Mouse (Mus musculus) hindbrain, embryonic 13.5 days (tissue): ENCODE measurements around the gene Fus. TPM values are rescaled to one million over a fixed set of nuclear protein-coding genes. Genes with fewer than 3 reads are reported as not detected.

Experiments used
- ATAC-seq: fragments of 200-750 bp; cut with Nextera tagmentation; 2 replicates; pipeline ENCODE4 v1.8.0; 2017; ENCODE audit warnings: moderate TSS enrichment; ENCODE audit not compliant: low FRiP score
- H3K27ac ChIP-seq: fragments of 300-500 bp; sonication (generic); 2 replicates; pipeline ENCODE4 v1.5.1; 2015; ENCODE audit warnings: inconsistent platforms, mild to moderate bottlenecking, moderate library complexity
- H3K27me3 ChIP-seq: fragments of 300-500 bp; sonication (generic); 2 replicates; pipeline ENCODE4 v1.6.1; 2015; ENCODE audit warnings: mild to moderate bottlenecking, inconsistent platforms
- H3K36me3 ChIP-seq: fragments of 300-500 bp; sonication (generic); 2 replicates; pipeline ENCODE4 v1.6.1; 2015; ENCODE audit warnings: mild to moderate bottlenecking, inconsistent platforms
- H3K4me1 ChIP-seq: fragments of 300-500 bp; sonication (generic); replicated peaks from 2 replicates; pipeline ENCODE4 v1.6.1; 2015; ENCODE audit warnings: inconsistent platforms
- H3K4me2 ChIP-seq: fragments of 300-500 bp; sonication (generic); 2 replicates; pipeline ENCODE4 v1.6.1; 2015; ENCODE audit warnings: inconsistent platforms, mild to moderate bottlenecking, moderate library complexity
- H3K4me3 ChIP-seq: fragments of 300-500 bp; sonication (generic); 2 replicates; pipeline ENCODE4 v1.5.1; 2015; ENCODE audit warnings: mild to moderate bottlenecking, inconsistent platforms
- H3K9ac ChIP-seq: fragments of 300-500 bp; sonication (generic); 2 replicates; pipeline ENCODE4 v1.6.1; 2015; ENCODE audit warnings: mild to moderate bottlenecking, inconsistent platforms
- H3K9me3 ChIP-seq: fragments of 300-500 bp; sonication (generic); 2 replicates; pipeline ENCODE4 v1.6.1; 2016; ENCODE audit warnings: inconsistent platforms
- WGBS: fragments of 180-500 bp; shearing (Covaris S2); methylation state at CpG from one replicate; pipeline ENCODE4 v1.1.7; 2015; 5-methylcytosine and 5-hydroxymethylcytosine counted together
- polyA plus RNA-seq: library from polyadenylated mRNA; unstranded; fragments of >200 nt; fragmentation: Nextera tagmentation; extraction: Ambion mirVana; gene quantifications from 2 replicates; pipeline ENCODE4 v1.2.1, GENCODE M21; 2015

The Fus gene
- polyA plus RNA-seq, 1 experiment from 2014 or later: 397 TPM

- Histone ChIP-seq H3K4me3 (no peak overlapping the region), H3K4me1 (no peaks in the 10 kb centered on the region), H3K9ac (no peak overlapping the region), H3K4me2 (no peak overlapping the region), H3K27ac (no peak overlapping the region), H3K36me3 (no peaks in the 10 kb centered on the region), H3K9me3 (no peaks in the 10 kb centered on the region), H3K27me3 (no peaks in the 10 kb centered on the region)
- ATAC-seq: no peak
- 92% methylated on average over 6 of the region's 6 CpGs for WGBS
These were observed 49.4 kb downstream of the Fus start for GRCm38 (mm10) chr7:128016650-128017049.

GRCm38 (mm10) chr7:128018275-128018674, 51.0 kb downstream of the Fus start:
- Histone ChIP-seq H3K4me3 (no peak overlapping the region), H3K9me3 (no peaks in the 10 kb centered on the region), H3K4me2 (no peak overlapping the region), H3K27ac (no peak overlapping the region), H3K27me3 (no peaks in the 10 kb centered on the region), H3K4me1 (no peaks in the 10 kb centered on the region), H3K9ac (no peak overlapping the region), H3K36me3 (no peaks in the 10 kb centered on the region)
- no peak for ATAC-seq
- 89% methylated on average over 3 of the region's 3 CpGs for WGBS

DNA sequence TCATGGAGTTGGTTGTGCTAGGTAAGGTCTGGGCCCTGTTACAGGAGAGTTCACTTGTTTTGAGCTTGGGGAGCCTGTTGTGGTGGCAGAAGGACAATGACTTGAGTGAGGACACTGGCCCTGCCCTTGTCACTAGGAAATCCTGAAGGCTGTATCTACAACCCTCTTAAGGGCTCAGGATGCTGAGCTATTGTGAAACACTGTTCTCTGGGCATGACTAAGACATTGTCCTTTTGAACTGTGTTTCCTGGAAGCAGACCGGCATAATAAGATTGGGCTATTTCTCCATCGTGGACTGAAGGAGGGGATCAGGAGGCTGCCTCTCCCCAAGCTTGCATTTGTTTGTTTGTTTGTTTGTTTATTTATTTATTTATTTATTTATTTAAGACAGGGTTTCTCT, 51.9 kb downstream of the Fus start:
- Histone ChIP-seq H3K36me3 (no peaks in the 10 kb centered on the region), H3K4me3 (no peak overlapping the region), H3K9me3 (no peaks in the 10 kb centered on the region), H3K9ac (no peak overlapping the region), H3K4me1 (no peaks in the 10 kb centered on the region), H3K27ac (no peak overlapping the region), H3K27me3 (no peaks in the 10 kb centered on the region), H3K4me2 (no peak overlapping the region)
- 90% methylated on average over 2 of the region's 2 CpGs for WGBS
- ATAC-seq: no peak

- H3K4me3 ChIP-seq: no peak overlapping the region
- no peak overlapping the region for H3K9ac ChIP-seq
- ATAC-seq: no peak
- H3K36me3 ChIP-seq: no peaks in the 10 kb centered on the region
- H3K4me1 ChIP-seq: no peaks in the 10 kb centered on the region
- no peaks in the 10 kb centered on the region for H3K27me3 ChIP-seq
- WGBS: 66% methylated on average over 8 of the region's 8 CpGs
- H3K4me2 ChIP-seq: no peak overlapping the region
- H3K9me3 ChIP-seq: no peaks in the 10 kb centered on the region
- no peak overlapping the region for H3K27ac ChIP-seq
These were observed 55.7 kb downstream of the Fus start for GRCm38 (mm10) chr7:128022974-128023373.

DNA sequence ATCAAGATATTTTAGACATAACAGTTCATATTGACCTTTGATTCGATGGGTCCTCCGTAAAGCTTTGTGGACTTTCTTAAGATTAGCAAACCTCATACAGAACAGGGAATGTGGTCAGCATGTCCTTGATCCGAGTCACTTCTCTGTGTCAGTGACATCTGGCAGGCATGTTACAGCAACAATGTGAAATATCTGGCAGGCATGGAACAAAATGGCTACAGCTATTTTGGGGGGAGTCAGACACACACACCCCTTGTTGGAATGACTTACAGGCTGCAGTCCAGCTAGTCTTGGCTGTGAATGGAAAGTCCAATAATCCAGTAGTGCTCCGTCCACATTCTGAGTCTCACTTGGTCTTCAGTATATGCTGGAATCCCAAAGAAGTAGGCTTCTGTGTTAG, 56.3 kb downstream of the Fus start:
- Histone ChIP-seq H3K9me3 (no peaks in the 10 kb centered on the region), H3K9ac (no peak overlapping the region), H3K27ac (no peak overlapping the region), H3K27me3 (no peaks in the 10 kb centered on the region), H3K36me3 (no peaks in the 10 kb centered on the region), H3K4me1 (no peaks in the 10 kb centered on the region), H3K4me3 (no peak overlapping the region), H3K4me2 (no peak overlapping the region)
- ATAC-seq: no peak
- 91% methylated on average over 4 of the region's 4 CpGs for WGBS

DNA sequence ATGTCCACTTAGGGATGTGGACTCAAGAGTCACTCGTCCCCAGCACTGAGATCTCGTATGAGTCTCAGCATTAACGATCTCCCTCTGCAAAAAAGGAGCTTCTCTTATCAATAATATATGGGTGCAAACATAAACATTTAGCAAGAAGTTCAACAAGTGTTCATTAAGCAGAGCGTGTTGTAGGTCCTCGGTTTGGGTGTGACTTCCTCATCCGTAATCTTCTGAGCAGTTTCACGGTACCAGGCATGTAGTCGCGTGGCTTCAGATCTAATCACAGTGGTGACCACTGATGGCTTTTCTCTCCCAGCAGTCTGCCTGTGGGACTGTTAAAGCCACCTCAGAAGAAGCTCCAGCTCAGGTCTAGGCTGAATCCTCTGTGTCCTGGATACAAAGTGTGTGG, 57.1 kb downstream of the Fus start:
- 95% methylated on average over 9 of the region's 9 CpGs for WGBS
- no peaks in the 10 kb centered on the region for H3K9me3 ChIP-seq
- no peak overlapping the region for H3K4me3 ChIP-seq
- H3K27ac ChIP-seq: no peak overlapping the region
- H3K36me3 ChIP-seq: no peaks in the 10 kb centered on the region
- no peaks in the 10 kb centered on the region for H3K27me3 ChIP-seq
- no peak overlapping the region for H3K9ac ChIP-seq
- no peak for ATAC-seq
- H3K4me1 ChIP-seq: no peaks in the 10 kb centered on the region
- H3K4me2 ChIP-seq: no peak overlapping the region

DNA sequence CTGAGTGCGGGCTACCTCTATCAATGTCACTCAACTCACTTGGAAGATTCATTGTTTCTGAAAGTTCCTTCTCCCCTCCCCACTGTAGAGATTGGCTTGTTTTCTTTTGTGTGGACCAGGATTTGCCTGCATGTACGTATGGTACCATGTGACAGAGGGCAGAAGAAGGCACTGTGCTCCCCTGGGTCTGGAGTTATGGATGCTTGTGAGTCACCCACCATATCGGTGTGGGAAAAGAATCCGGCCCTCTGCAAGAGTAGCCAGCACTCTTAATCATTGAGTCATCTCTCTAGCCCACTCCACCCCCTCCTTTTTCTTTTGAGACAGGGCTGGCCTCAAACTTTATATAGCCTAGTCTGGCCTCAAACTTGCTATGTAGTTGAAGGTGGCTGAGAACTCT, 57.7 kb downstream of the Fus start:
- H3K4me1 ChIP-seq: no peaks in the 10 kb centered on the region
- H3K4me2 ChIP-seq: no peak overlapping the region
- 91% methylated on average over 4 of the region's 4 CpGs for WGBS
- H3K9me3 ChIP-seq: no peaks in the 10 kb centered on the region
- no peaks in the 10 kb centered on the region for H3K27me3 ChIP-seq
- H3K36me3 ChIP-seq: no peaks in the 10 kb centered on the region
- H3K27ac ChIP-seq: no peak overlapping the region
- no peak overlapping the region for H3K4me3 ChIP-seq
- H3K9ac ChIP-seq: no peak overlapping the region
- ATAC-seq: no peak

GRCm38 (mm10) chr7:128025381-128025780, 58.1 kb downstream of the Fus start:
- no peak for ATAC-seq
- WGBS: 85% methylated on average over 4 of the region's 4 CpGs
- Histone ChIP-seq H3K36me3 (no peaks in the 10 kb centered on the region), H3K27ac (no peak overlapping the region), H3K4me1 (no peaks in the 10 kb centered on the region), H3K9me3 (no peaks in the 10 kb centered on the region), H3K27me3 (no peaks in the 10 kb centered on the region), H3K4me2 (no peak overlapping the region), H3K4me3 (no peak overlapping the region), H3K9ac (no peak overlapping the region)

- Histone ChIP-seq H3K36me3 (no peaks in the 10 kb centered on the region), H3K27ac (no peak overlapping the region), H3K9ac (no peak overlapping the region), H3K4me1 (no peaks in the 10 kb centered on the region), H3K9me3 (no peaks in the 10 kb centered on the region), H3K4me3 (no peak overlapping the region), H3K27me3 (no peaks in the 10 kb centered on the region), H3K4me2 (no peak overlapping the region)
- no peak for ATAC-seq
- WGBS: 43% methylated on average over 9 of the region's 9 CpGs
These were observed 64.2 kb downstream of the Fus start for GRCm38 (mm10) chr7:128031403-128031976.

GRCm38 (mm10) chr7:128032290-128032988, 65.2 kb downstream of the Fus start:
- ATAC-seq: no peak
- no peaks in the 10 kb centered on the region for H3K36me3 ChIP-seq
- H3K9ac ChIP-seq: no peak overlapping the region
- no peak overlapping the region for H3K27ac ChIP-seq
- no peak overlapping the region for H3K4me3 ChIP-seq
- H3K4me2 ChIP-seq: no peak overlapping the region
- WGBS: 89% methylated on average over 5 of the region's 5 CpGs
- H3K27me3 ChIP-seq: no peaks in the 10 kb centered on the region
- no peaks in the 10 kb centered on the region for H3K9me3 ChIP-seq
- H3K4me1 ChIP-seq: no peaks in the 10 kb centered on the region

- Histone ChIP-seq H3K36me3 (no peaks in the 10 kb centered on the region), H3K4me1 (no peaks in the 10 kb centered on the region), H3K4me2 (no peak overlapping the region), H3K9me3 (no peaks in the 10 kb centered on the region), H3K4me3 (no peak overlapping the region), H3K27ac (no peak overlapping the region), H3K27me3 (no peaks in the 10 kb centered on the region), H3K9ac (no peak overlapping the region)
- 96% methylated on average over 3 of the region's 3 CpGs for WGBS
- no peak for ATAC-seq
These were observed 65.7 kb downstream of the Fus start for GRCm38 (mm10) chr7:128032989-128033293.

GRCm38 (mm10) chr7:128033616-128034015, 66.4 kb downstream of the Fus start:
- ATAC-seq: no peak

More at GRCm38 (mm10) chr7:128033616-128034015, 66.4 kb downstream of the Fus start:
- Histone ChIP-seq H3K4me2 (no peak overlapping the region), H3K4me3 (no peak overlapping the region), H3K9ac (no peak overlapping the region), H3K36me3 (no peaks in the 10 kb centered on the region), H3K9me3 (no peaks in the 10 kb centered on the region), H3K27ac (no peak overlapping the region), H3K27me3 (no peaks in the 10 kb centered on the region), H3K4me1 (no peaks in the 10 kb centered on the region)
- WGBS: 97% methylated on average over 4 of the region's 4 CpGs
